Mouse (Mus musculus) bone marrow macrophage, adult 2 months (primary cell): ENCODE measurements around the gene Prr7.

Experiments
- CTCF ChIP-seq: IDR thresholded peaks from 2 replicates; pipeline ENCODE4 v1.5.1; 2012; ENCODE audit warnings: low read depth, mild to moderate bottlenecking, low read length, moderate library complexity
- POLR2A ChIP-seq: IDR thresholded peaks from 2 replicates; pipeline ENCODE4 v1.6.1; 2012; ENCODE audit warnings: mild to moderate bottlenecking, low read depth, low read length, borderline replicate concordance

DNA sequence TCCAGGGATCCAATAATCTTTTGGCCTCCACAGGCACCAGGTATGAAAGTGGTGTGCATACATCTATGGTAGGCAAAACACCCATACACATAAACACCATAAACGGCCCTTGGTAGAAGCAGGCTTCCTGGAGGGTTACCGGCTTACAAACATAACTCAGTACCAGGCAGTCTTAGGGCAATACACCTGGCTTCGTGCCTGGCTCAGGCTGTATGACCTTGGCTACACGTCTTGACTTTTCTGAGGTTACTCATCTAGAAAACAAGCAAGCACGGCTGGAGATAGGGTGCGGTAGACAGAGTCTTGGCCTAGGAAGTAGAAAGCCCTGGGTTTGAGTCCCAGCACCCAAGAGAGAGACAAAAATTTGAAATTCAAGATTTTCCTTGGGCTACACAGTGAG lies 32.6 kb downstream of the Prr7 start:
- TF ChIP-seq CTCF = no peak
- TF ChIP-seq POLR2A = no peak
